Mouse (Mus musculus) G1E (cell line): Measurements from ENCODE around the gene Cdk4.

ENCODE experiments used
- CTCF ChIP-seq: IDR thresholded peaks from 2 replicates; pipeline ENCODE4 v1.5.1; 2012; ENCODE audit warnings: low read depth, low read length, inconsistent platforms, mixed read lengths
- POLR2AphosphoS5 ChIP-seq: IDR thresholded peaks from 2 replicates; pipeline ENCODE4 v1.6.1; 2012; ENCODE audit warnings: low read depth, low read length, inconsistent platforms; ENCODE audit not compliant: insufficient replicate concordance

DNA sequence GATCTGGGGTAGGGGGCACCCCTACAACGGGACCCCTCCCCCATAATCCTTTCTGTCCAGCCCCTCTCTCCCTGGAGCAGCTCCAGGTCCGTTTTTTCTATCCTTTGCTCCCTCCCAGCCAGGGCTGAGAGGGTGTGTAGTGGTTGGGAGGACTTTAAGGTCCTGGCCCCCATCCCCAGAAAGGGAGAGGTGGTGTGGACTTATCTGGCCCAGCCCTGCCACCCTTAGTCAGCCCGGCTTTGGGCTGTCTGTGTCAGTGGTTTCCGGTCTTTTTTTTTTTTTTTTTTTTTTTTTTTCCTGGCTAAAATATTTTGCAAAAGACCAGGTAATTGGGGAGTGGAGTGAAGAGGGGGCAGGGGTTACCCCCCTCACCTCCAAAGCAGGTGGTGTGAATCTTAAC lies 29.4 kb downstream of the Cdk4 start:
- no peak for TF ChIP-seq CTCF
- TF ChIP-seq POLR2AphosphoS5 = no peak
